In genomic region chr9:50856341-50857081, GRCm38 (mm10) we compare ENCODE assay signal across 8 mouse cellular contexts. TPM values are rescaled to one million over a fixed set of nuclear protein-coding genes. Genes with fewer than 3 reads are reported as not detected.
A peak's percentile ranks its signal among the peaks of the same experiment; 100 is the strongest.
DNase-seq lines count a peak whose midpoint lies in the region; ATAC-seq and TF ChIP-seq lines count a peak whose summit lies in the region.

No protein-coding gene starts in this region.

- no peak for TF ChIP-seq EP300 in liver, embryonic 14.5 days (IDR thresholded peaks at IDR 0.05; ENCODE audit: low read depth)

- peaks cover 35% of the 10 kb centered on the region for H3K4me1 ChIP-seq in forebrain, embryonic 10.5 days
- peaks cover 22% of the 10 kb centered on the region for H3K4me1 ChIP-seq in heart, embryonic 15.5 days (replicated peaks)
- H3K4me1 ChIP-seq in liver, embryonic 14.5 days (replicated peaks; ENCODE audit: control insufficient read depth in 2 of 2, insufficient read depth in 2 of 2, low read length in 1 of 2): peaks cover 40 to 46% of the 10 kb centered on the region in 2 experiments
- H3K4me1 ChIP-seq in stomach, embryonic 15.5 days: peaks cover 16% of the 10 kb centered on the region; the same call in 1 of the 2 replicates

- H3K4me3 ChIP-seq in forebrain, embryonic 10.5 days: peak overlapping the region; percentile 98
- peak overlapping the region; percentile 88 for H3K4me3 ChIP-seq in heart, embryonic 15.5 days
- peak overlapping the region; percentile 81 to 82 for H3K4me3 ChIP-seq in liver, embryonic 14.5 days (ENCODE audit: insufficient read depth in 1 of 2, low read depth in 2 of 2, low read length in 2 of 2)
- peak overlapping the region; percentile 84 for H3K4me3 ChIP-seq in stomach, embryonic 15.5 days (replicated peaks)

- no peak for TF ChIP-seq CTCF in liver, embryonic 14.5 days (IDR thresholded peaks at IDR 0.05; ENCODE audit: low read depth)

- WGBS in forebrain, embryonic 10.5 days: 1% methylated on average over 45 of the region's 45 CpGs
- under 1% methylated on average over 45 of the region's 45 CpGs for WGBS in heart, embryonic 15.5 days
- WGBS in liver, embryonic 14.5 days (ENCODE audit: insufficient replicate concordance): under 1% methylated on average over 45 of the region's 45 CpGs
- under 1% methylated on average over 45 of the region's 45 CpGs for WGBS in stomach, embryonic 15.5 days

- peak overlapping the region; percentile 85 for H3K9ac ChIP-seq in heart, embryonic 15.5 days
- peak overlapping the region; percentile 85 for H3K9ac ChIP-seq in liver, embryonic 14.5 days (replicated peaks)
- peak overlapping the region; percentile 85 for H3K9ac ChIP-seq in stomach, embryonic 15.5 days

- peak; percentile 94 for ATAC-seq in heart, embryonic 15.5 days (replicated peaks; ENCODE audit: insufficient number of reproducible peaks, insufficient read depth, low FRiP score, low read depth)
- peak; percentile 75 for ATAC-seq in liver, embryonic 14.5 days (ENCODE audit: insufficient read depth)
- ATAC-seq in stomach, embryonic 15.5 days (ENCODE audit: insufficient read depth, low FRiP score, low read depth): peak; percentile 85

- no peaks in the 10 kb centered on the region for H3K9me3 ChIP-seq in forebrain, embryonic 10.5 days
- H3K9me3 ChIP-seq in heart, embryonic 15.5 days (replicated peaks): no peaks in the 10 kb centered on the region
- no peaks in the 10 kb centered on the region for H3K9me3 ChIP-seq in liver, embryonic 14.5 days (ENCODE audit: control insufficient read depth, low read length)
- no peaks in the 10 kb centered on the region for H3K9me3 ChIP-seq in stomach, embryonic 15.5 days

- no peaks in the 10 kb centered on the region for H3K27me3 ChIP-seq in forebrain, embryonic 10.5 days (ENCODE audit: poor library complexity, severe bottlenecking)
- H3K27me3 ChIP-seq in heart, embryonic 15.5 days: no peaks in the 10 kb centered on the region
- H3K27me3 ChIP-seq in liver, embryonic 14.5 days (ENCODE audit: control insufficient read depth, insufficient read depth, low read length): no peaks in the 10 kb centered on the region
- no peaks in the 10 kb centered on the region for H3K27me3 ChIP-seq in stomach, embryonic 15.5 days (replicated peaks)

- DNase-seq in CD8-positive naive resting alpha-beta T cell, adult 2 months (ENCODE audit: low read depth in 2 of 2, low spot score in 2 of 2): peak; percentile 89 to 97
- peak; percentile 77 for DNase-seq in c-Kit-positive CD71-negative TER-119-negative erythroid progenitor cells, embryonic 14.5 days (ENCODE audit: low read depth)
- DNase-seq in forebrain, embryonic 10.5 days (ENCODE audit: extremely low spot score, low spot score): peak; percentile 94
- DNase-seq in kidney, postnatal 25 days: peak; percentile 93
- peak; percentile 78 for DNase-seq in liver, embryonic 14.5 days (ENCODE audit: low read depth in 3 of 3, low spot score in 3 of 3)
- peak; percentile 97 for DNase-seq in neural tube, embryonic 10.5 days (ENCODE audit: extremely low spot score, low spot score)

- peak overlapping the region; percentile 97 for H3K27ac ChIP-seq in forebrain, embryonic 10.5 days
- H3K27ac ChIP-seq in heart, embryonic 15.5 days: peak overlapping the region; percentile 86
- peak overlapping the region; percentile 95 for H3K27ac ChIP-seq in liver, embryonic 14.5 days
- peak overlapping the region; percentile 93 for H3K27ac ChIP-seq in stomach, embryonic 15.5 days

- peak overlapping the region; percentile 80 for H3K4me2 ChIP-seq in heart, embryonic 15.5 days
- peak overlapping the region; percentile 91 for H3K4me2 ChIP-seq in liver, embryonic 14.5 days (ENCODE audit: low read depth)
- H3K4me2 ChIP-seq in stomach, embryonic 15.5 days: peak overlapping the region; percentile 76

- peaks cover 30% of the 10 kb centered on the region for H3K36me3 ChIP-seq in forebrain, embryonic 10.5 days (replicated peaks)
- H3K36me3 ChIP-seq in heart, embryonic 15.5 days: peaks cover 27% of the 10 kb centered on the region
- H3K36me3 ChIP-seq in liver, embryonic 14.5 days (replicated peaks; ENCODE audit: control insufficient read depth, insufficient read depth, low read depth): peaks cover 30% of the 10 kb centered on the region
- H3K36me3 ChIP-seq in stomach, embryonic 15.5 days: peaks cover 13% of the 10 kb centered on the region

RNA-seq across cellular contexts. Expression of gene Ppp2r1b, which starts 11.4 kb away (rescaled TPM):
- 170 and 171 TPM in 2 replicates for polyA plus RNA-seq in forebrain, embryonic 10.5 days (2016; fragmentation: Nextera tagmentation; extraction: Ambion mirVana)
- polyA plus RNA-seq in heart, embryonic 15.5 days (2015; fragmentation: Nextera tagmentation; extraction: Ambion mirVana): 33.4 and 42.5 TPM in 2 replicates
- 20.9 and 27.7 TPM in 2 replicates for polyA plus RNA-seq in liver, embryonic 14.5 days (2012; rRNA removed)
- 69.1 and 75.0 TPM in 2 replicates for polyA plus RNA-seq in liver, embryonic 14.5 days (2014; fragmentation: Nextera tagmentation; extraction: Ambion mirVana)
- 74.3 and 74.5 TPM in 2 replicates for polyA plus RNA-seq in stomach, embryonic 15.5 days (2015; fragmentation: Nextera tagmentation; extraction: Ambion mirVana)

Comparison
In these comparisons a context has a peak if more than half of its experiments do, and no peak if none do; other contexts are left out.
1. Peak in every context shown above with its lines: DNase-seq, ATAC-seq, H3K4me3 ChIP-seq and H3K27ac ChIP-seq.